Mouse (Mus musculus) heart, embryonic 10.5 days (tissue): Measurements from ENCODE around the gene Cdc42bpa. TPM values are rescaled to one million over a fixed set of nuclear protein-coding genes. Genes with fewer than 3 reads are reported as not detected.
"Not testable (repeated sequence)": the region's sequence is repeated elsewhere in the genome, so short reads cannot be mapped to it uniquely, and the experiment has no call there.

ENCODE experiments used
- DNase-seq: peaks from one replicate; pipeline ENCODE4 v3.0.0-alpha.2; 2017; ENCODE audit warnings: low spot score
- H3K27ac ChIP-seq: fragments of 300-500 bp; sonication (generic); 2 replicates; pipeline ENCODE4 v1.5.1; 2016; ENCODE audit warnings: mild to moderate bottlenecking
- H3K27me3 ChIP-seq: fragments of 300-500 bp; sonication (generic); 2 replicates; pipeline ENCODE4 v1.6.1; 2016; ENCODE audit warnings: mild to moderate bottlenecking; ENCODE audit not compliant: poor library complexity, insufficient read depth, severe bottlenecking
- H3K36me3 ChIP-seq: fragments of 300-500 bp; sonication (generic); 2 replicates; pipeline ENCODE4 v1.6.1; 2016; ENCODE audit warnings: mild to moderate bottlenecking, moderate library complexity
- H3K4me1 ChIP-seq: fragments of 300-500 bp; sonication (generic); 2 replicates; pipeline ENCODE4 v1.6.1; 2016; ENCODE audit warnings: mild to moderate bottlenecking
- H3K4me3 ChIP-seq: fragments of 300-500 bp; sonication (generic); 2 replicates; pipeline ENCODE4 v1.5.1; 2016; ENCODE audit warnings: mild to moderate bottlenecking, moderate library complexity
- H3K9me3 ChIP-seq: fragments of 300-500 bp; sonication (generic); 2 replicates; pipeline ENCODE4 v1.6.1; 2016; ENCODE audit warnings: mild to moderate bottlenecking, moderate library complexity
- WGBS: fragments of 180-500 bp; shearing (Covaris S2); methylation state at CpG from one replicate; pipeline ENCODE4 v1.1.7; 2016; 5-methylcytosine and 5-hydroxymethylcytosine counted together
- polyA plus RNA-seq: library from polyadenylated mRNA; unstranded; fragments of >200 nt; fragmentation: Nextera tagmentation; extraction: Ambion mirVana; gene quantifications from 2 replicates; pipeline ENCODE4 v1.2.1, GENCODE M21; 2016

Cdc42bpa gene
- polyA plus RNA-seq, 1 experiment from 2014 or later, result 14.8 TPM

DNA sequence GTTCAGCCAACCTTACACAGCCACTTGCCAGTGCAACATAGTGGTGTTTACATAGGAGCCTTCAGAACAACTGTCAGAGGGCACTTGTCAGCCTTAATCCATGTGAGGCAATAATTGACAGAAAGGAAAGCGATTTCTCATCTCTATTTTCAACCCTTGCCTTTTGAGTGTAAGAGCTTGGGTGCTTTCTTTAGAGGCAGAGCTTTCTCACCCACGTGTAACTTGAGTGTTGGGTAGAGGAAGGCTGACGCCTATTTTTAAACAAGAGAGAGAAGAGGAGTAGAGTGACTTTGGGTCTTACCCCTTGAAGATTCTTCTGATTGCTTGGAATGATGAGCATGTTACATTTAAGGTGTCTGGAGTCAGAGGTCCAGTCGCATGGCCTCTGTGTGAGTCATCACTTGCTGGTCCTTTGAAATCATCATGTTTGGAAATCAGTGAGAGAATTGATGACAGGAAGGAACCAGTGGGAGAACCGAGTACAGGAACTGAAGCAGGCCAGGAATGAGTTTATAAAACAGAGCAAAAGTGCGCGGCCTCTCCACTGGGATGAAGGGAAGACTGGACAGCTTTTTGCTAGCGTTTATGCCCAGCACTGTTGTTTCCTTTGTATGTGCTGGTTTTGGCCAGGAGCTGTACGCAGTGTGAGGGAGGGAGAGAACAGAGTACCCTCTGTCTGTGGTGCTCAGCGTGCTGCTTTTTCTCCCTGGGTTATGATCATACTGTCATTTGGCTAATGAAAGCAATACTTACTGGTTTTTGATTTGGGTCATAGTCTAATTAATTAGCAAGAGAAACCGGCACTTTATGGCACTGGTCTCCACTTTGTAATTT lies 61.4 kb downstream of the Cdc42bpa start:
- H3K9me3 ChIP-seq, result no peaks in the 10 kb centered on the region
- H3K4me1 ChIP-seq, result peaks cover 16% of the 10 kb centered on the region
- no peak for DNase-seq
- no peaks in the 10 kb centered on the region for H3K27me3 ChIP-seq
- no peak overlapping the region for H3K27ac ChIP-seq
- H3K36me3 ChIP-seq, result no peaks in the 10 kb centered on the region
- WGBS, result 57% methylated on average over 11 of the region's 11 CpGs
- no peak overlapping the region for H3K4me3 ChIP-seq

DNA sequence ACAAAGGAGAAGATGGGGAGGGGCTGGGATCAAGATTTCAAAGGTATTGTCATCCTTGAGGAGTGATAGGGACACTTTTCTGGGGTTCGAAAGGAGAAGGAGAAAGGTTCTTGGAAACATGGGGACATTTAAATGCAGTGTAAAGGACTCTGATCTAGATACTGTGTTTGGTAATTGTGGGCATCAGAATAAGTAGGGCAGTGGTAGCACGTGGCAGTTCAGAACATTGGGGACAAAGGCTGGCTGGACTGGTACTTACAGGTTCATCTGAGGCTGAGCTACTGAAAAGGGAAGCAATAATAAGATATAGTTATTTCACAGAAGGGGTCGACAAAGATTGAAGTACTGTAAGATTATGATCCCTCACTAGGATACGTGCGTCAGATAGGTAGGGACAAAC lies 63.2 kb downstream of the Cdc42bpa start:
- no peak for DNase-seq
- Histone ChIP-seq H3K36me3 (no peaks in the 10 kb centered on the region), H3K4me3 (no peak overlapping the region), H3K27me3 (no peaks in the 10 kb centered on the region), H3K27ac (no peak overlapping the region), H3K9me3 (no peaks in the 10 kb centered on the region), H3K4me1 (peaks cover 16% of the 10 kb centered on the region)
- WGBS, result 86% methylated on average over 5 of the region's 5 CpGs

DNA sequence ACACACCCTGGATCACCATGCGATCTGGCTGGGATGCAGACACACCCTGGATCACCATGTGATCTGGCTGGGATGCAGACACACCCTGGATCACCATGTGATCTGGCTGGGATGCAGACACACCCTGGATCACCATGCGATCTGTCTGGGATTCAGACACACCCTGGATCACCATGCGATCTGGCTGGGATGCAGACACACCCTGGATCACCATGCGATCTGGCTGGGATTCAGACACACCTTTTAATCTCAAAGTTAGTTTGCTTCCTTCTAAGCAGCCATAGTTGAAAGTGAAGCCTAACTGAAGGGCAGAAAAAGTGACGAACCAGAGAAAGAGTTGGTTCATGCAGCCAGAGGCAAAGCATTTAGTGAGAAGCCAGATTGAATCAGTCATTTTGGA lies 69.6 kb downstream of the Cdc42bpa start:
- not testable (repeated sequence) for DNase-seq, H3K27ac ChIP-seq, H3K9me3 ChIP-seq, H3K36me3 ChIP-seq, H3K27me3 ChIP-seq, H3K4me1 ChIP-seq, H3K4me3 ChIP-seq
- WGBS, result 87% methylated on average over 5 of the region's 5 CpGs

DNA sequence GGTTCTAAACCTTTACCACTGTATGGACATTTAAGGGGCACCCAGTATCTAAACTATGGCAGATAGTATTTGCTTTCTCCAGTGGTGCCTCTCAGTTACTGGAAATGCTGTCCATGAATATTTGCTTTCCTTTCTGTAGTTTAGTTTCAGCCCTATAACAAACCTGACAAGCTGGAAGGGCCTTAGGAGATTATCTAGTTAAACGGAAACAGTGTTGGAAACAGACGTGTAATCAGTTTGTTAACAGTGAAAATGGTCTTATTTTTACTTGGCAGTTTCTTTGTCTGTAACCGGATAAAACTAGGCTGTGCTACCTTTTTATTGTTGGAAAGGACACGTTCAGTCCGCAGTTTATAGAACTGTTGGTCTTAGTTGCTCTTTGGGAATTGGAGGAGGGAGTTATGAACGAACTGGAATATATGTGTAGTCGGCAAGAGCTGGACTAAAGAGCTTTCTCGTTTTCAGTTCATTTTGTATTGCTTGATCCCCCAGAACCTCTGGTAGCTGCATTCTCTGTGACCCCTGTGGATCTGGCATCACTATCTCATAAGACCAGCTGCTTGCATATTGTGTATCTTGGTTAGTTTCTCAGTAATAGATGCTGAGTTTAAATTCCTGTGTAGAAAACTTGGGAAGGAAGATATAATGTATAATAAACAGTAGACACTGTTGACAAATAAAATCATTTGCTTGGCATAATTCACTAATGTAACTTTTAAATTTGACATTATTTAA lies 70.5 kb downstream of the Cdc42bpa start:
- no peak for DNase-seq
- H3K4me1 ChIP-seq, result no peaks in the 10 kb centered on the region
- no peaks in the 10 kb centered on the region for H3K9me3 ChIP-seq
- no peak overlapping the region for H3K4me3 ChIP-seq
- H3K27ac ChIP-seq, result no peak overlapping the region
- H3K36me3 ChIP-seq, result peaks cover 6% of the 10 kb centered on the region; the same call in 1 of the 2 replicates
- no peaks in the 10 kb centered on the region for H3K27me3 ChIP-seq
- WGBS, result 75% methylated on average over 8 of the region's 8 CpGs

DNA sequence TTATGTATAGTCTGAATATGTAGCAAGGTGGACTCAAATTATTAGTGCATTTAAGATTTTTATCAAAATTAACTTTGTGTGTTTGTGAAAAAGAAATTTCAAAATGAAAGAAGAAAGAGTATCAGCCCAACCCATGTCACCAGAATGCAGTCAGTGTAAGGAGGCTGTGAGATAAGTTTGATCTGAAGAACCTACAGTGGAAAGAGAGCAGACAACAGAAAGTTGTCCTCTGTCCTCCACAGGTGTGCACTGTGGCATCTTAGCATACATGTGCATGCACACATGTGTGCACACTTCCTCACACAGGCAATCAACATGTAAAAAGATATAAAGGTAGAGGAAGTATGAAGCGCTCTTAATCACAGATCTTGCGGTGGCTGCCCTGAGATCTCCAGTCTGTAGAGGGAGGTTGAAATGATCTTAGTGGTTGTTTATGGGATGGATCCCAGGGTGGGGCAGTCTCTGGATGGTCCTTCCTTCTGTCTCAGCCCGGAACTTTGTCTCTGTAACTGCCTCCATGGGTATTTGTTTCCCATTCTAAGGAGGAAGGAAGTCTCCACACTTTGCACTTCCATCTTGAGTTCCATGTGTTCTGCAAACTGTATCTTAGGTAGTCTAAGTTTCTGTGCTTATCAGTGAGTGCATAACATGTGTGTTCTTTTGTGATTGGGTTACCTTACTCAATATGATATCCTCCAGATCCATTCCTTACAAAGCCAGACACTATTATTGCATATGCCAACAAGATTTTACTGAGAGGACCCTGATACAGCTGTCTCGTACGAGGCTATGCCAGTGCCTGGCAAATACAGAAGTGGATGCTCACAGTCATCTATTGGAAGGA lies 71.7 kb downstream of the Cdc42bpa start:
- 92% methylated on average over 5 of the region's 5 CpGs for WGBS
- Histone ChIP-seq H3K4me1 (no peaks in the 10 kb centered on the region), H3K27ac (no peak overlapping the region), H3K9me3 (no peaks in the 10 kb centered on the region), H3K27me3 (no peaks in the 10 kb centered on the region), H3K36me3 (peaks cover 6% of the 10 kb centered on the region; the same call in 1 of the 2 replicates), H3K4me3 (no peak overlapping the region)
- DNase-seq, result no peak

DNA sequence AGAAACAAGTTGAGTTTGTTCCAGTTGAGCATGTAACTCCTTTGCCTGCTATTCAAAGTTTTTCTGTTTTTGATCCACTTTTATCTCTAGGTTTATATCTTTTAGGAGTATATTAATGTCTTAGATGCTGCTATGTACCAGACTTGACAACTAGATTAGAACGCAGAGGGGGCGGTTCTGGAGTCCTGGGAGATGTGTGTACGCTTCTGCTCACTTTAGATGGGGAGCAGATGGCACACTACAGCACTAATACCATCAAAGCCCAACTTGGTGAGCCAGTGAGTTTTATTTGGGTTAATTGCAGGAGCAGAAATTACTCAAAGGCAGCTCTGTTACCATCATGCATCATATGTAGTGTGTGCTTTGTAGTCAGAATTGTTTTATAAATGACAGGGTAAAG lies 77.2 kb downstream of the Cdc42bpa start:
- DNase-seq, result no peak
- H3K27ac ChIP-seq, result no peak overlapping the region
- H3K9me3 ChIP-seq, result no peaks in the 10 kb centered on the region
- no peaks in the 10 kb centered on the region for H3K27me3 ChIP-seq
- H3K4me1 ChIP-seq, result no peaks in the 10 kb centered on the region
- H3K4me3 ChIP-seq, result no peak overlapping the region
- no peaks in the 10 kb centered on the region for H3K36me3 ChIP-seq
- WGBS, result 93% methylated on average over 3 of the region's 3 CpGs

DNA sequence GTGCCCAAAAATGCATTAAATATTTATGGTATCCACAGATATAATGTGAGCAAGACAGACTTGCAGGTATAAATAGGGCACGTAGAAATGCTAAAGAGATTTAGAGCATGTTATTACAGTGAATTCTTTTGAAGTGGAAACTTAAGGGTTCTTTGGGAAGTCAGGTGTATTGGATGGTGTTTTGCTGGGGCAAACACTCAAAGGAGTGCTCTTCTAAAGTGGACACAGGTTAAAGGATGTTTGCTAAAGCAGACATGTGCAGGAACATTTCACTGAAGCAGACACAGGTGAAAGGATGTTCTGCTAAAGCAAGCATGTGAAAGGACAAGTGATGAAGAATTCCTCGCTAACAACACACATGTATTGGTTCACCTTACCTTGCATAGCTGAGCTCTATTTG lies 83.9 kb downstream of the Cdc42bpa start:
- WGBS, result 86% methylated on average over 2 of the region's 2 CpGs
- no peak overlapping the region for H3K27ac ChIP-seq

DNA sequence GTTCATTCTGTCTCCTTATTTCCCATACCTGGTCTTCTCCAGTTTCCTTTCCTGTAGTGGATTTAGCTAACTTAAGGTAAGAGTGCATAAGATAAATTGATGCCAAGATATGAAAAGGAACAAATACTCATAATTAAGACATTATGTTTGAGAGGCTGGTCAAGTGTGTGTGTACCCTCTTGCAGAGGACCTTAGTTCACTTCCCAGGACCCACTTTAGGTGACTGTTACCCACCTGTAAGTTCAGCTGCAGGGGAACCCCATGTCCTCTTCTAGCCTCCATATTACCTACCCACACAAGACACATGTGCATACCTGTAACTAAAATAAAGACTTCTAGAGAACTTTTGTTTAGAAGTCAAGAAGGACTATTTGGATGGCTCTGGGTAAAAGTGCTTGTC lies 84.9 kb downstream of the Cdc42bpa start:
- Histone ChIP-seq H3K27me3 (no peaks in the 10 kb centered on the region), H3K4me1 (no peaks in the 10 kb centered on the region), H3K27ac (no peak overlapping the region), H3K36me3 (peaks cover 34% of the 10 kb centered on the region), H3K4me3 (no peak overlapping the region), H3K9me3 (no peaks in the 10 kb centered on the region)
- no peak for DNase-seq

More for the DNA sequence above, 83.9 kb downstream of the Cdc42bpa start:
- DNase-seq, result no peak
- Histone ChIP-seq H3K4me1 (no peaks in the 10 kb centered on the region), H3K36me3 (peaks cover 33% of the 10 kb centered on the region), H3K27me3 (no peaks in the 10 kb centered on the region), H3K4me3 (no peak overlapping the region), H3K9me3 (no peaks in the 10 kb centered on the region)

DNA sequence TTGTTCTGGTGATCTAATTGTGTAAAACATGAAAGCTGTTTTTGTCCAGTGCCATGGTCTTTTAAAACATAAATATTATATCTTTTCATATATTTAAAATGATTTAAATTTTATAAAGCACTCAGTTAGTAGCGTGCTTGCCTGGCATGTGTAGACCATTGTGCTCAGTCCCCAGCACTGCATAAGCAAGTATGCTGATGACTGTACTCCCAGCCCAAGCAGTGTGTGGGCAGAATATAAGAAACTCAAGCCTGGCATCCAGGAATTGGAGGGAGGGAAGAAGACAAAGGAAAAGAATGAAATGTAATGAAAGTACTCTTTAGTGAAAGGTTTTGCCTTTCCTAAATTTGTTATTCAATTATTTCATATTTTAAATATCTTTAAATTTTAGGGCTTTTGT lies 128.9 kb downstream of the Cdc42bpa start:
- H3K4me3 ChIP-seq, result no peak overlapping the region
- H3K4me1 ChIP-seq, result no peaks in the 10 kb centered on the region
- WGBS, result 90% methylated on average over 1 of the region's 1 CpGs
- H3K27me3 ChIP-seq, result no peaks in the 10 kb centered on the region
- H3K9me3 ChIP-seq, result no peaks in the 10 kb centered on the region
- no peak for DNase-seq
- peaks cover 6% of the 10 kb centered on the region; the same call in 1 of the 2 replicates for H3K36me3 ChIP-seq
- H3K27ac ChIP-seq, result no peak overlapping the region

DNA sequence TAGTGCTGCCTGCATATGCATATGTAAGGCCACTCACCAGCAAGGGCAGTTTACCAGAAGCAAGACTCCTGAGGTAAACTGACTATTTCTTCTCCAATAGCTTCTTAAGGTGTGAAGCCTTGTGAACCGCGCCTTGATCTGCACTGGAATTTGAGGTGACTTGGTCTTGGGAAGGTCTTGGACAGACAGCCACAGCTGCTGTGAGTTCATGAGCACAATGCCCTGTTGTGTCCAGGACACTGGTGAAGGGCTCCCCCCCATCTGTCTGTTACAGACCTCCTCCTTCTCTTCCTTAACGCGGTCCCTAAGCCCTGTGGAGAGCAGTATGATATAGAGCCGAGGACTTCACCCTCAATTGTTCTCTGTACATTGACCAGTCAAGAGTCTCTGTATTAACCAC lies 138.2 kb downstream of the Cdc42bpa start:
- 93% methylated on average over 5 of the region's 5 CpGs for WGBS
- H3K4me1 ChIP-seq, result no peaks in the 10 kb centered on the region
- H3K27ac ChIP-seq, result no peak overlapping the region
- peaks cover 12% of the 10 kb centered on the region for H3K36me3 ChIP-seq
- no peak for DNase-seq
- no peaks in the 10 kb centered on the region for H3K27me3 ChIP-seq
- no peaks in the 10 kb centered on the region for H3K9me3 ChIP-seq
- H3K4me3 ChIP-seq, result no peak overlapping the region

DNA sequence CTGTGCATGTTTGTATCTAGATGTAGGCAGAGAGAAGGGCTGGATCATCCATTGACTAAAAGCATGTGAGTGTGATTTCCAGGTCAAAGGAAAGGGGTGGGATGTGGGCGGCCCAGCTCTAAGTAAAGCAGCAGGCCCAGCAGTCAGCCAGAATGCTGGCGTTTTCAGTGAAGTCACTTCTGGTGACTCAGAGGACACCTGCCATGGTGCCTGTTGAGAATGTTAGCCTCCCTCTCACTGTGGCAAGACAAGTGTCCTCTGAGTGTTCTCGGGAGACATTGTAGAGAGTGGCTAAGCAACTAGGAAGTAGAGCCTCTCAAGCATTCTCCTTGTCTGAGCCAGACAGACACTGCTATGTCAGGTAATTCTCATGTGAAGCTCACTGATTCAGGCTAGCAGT lies 144.3 kb downstream of the Cdc42bpa start:
- H3K4me1 ChIP-seq, result no peaks in the 10 kb centered on the region
- no peak for DNase-seq
- no peaks in the 10 kb centered on the region for H3K27me3 ChIP-seq
- no peak overlapping the region for H3K4me3 ChIP-seq
- no peaks in the 10 kb centered on the region for H3K9me3 ChIP-seq
- no peak overlapping the region for H3K27ac ChIP-seq
- H3K36me3 ChIP-seq, result no peaks in the 10 kb centered on the region
- WGBS, result 68% methylated on average over 3 of the region's 3 CpGs

DNA sequence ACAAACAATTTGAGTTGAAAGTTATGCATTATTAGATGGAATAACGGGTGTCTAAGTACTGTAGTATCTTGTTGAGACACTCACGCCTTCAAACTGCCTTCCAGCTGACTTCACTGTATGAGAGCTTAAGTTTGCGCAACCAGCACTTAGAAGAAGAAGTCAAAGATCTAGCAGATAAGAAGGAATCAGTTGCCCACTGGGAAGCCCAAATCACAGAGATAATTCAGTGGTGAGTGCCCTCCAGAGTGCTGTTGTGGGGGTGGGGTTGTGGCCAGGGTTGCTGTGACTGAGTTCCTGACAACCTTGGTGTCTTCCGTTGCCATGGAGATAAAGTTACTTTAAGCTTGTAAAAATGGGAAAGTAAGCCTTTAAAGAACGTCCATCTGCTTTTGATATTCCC lies 148.8 kb downstream of the Cdc42bpa start:
- Histone ChIP-seq H3K36me3 (0 out of 2 replicates have a peak, but pooled peaks cover 6% of the 10 kb centered on the region), H3K4me3 (no peak overlapping the region), H3K4me1 (no peaks in the 10 kb centered on the region), H3K27me3 (no peaks in the 10 kb centered on the region), H3K27ac (no peak overlapping the region), H3K9me3 (no peaks in the 10 kb centered on the region)
- 70% methylated on average over 5 of the region's 5 CpGs for WGBS
- no peak for DNase-seq

DNA sequence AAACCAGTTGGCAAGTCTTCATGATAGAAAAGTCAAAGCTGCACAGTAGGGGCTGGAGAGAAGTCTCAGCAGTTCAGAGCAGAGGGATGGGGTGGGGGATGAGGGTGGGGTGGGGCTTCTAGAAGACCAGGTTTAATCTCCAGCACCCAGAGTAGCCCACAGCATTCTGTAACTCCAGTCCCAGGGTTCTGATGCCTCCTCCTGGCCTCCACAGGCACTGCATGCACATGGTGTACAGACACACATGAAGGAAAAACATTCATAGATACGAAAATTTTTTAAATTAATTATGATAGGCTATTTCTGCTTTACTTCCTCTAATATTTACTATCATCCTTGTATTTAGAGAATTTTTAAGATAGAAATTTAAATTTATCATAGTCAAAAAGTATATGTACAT lies 156.3 kb downstream of the Cdc42bpa start:
- H3K27ac ChIP-seq, result no peak overlapping the region
- H3K27me3 ChIP-seq, result no peaks in the 10 kb centered on the region
- DNase-seq, result no peak
- H3K4me3 ChIP-seq, result no peak overlapping the region
- WGBS, result 80% methylated on average over 1 of the region's 1 CpGs
- H3K36me3 ChIP-seq, result peaks cover 16% of the 10 kb centered on the region; the same call in 1 of the 2 replicates
- H3K4me1 ChIP-seq, result no peaks in the 10 kb centered on the region
- no peaks in the 10 kb centered on the region for H3K9me3 ChIP-seq
